27 mouse cellular contexts compared by ENCODE assay signal in the genomic region with DNA sequence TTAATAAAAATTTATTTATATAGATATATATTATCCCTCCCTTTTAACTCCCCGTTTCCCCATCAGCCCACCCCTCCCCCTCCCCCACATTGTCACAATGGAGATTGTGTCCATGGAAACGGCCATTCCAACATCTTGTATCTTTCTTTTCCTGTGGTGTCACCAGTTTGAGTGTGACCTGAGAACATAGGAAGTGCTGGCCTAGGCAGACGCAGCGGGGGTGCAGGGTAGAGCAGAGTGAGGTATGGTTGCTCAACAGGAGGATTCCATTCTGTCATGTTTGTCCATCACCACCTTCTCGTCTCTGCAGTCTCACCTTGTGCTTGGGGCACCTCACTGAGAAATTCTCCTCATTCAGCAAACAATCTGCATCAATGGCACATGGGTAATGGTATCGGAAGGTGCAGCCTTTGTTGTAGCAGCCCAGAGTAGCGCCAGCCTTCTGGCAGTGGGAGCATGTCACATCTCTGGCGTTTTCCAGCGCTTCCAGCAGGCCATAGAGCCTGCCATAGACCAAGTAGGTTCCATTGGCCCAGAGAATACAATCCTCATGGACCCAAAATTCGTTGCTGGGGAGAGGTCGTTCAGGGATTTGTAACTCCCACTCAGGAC. TPM values are rescaled to one million over a fixed set of nuclear protein-coding genes. Genes with fewer than 3 reads are reported as not detected.
"Had no signal": no experiment of that assay in that cellular context is flagged by ENCODE, and none has a peak within 500 bp of the region (broad histone marks: within the 10 kb centered on the region; RNA-seq: fewer than 3 reads in every experiment).

No protein-coding gene starts in this region.

- H3K4me1 ChIP-seq: limb, embryonic 12.5 days; midbrain, embryonic 12.5 days; midbrain, embryonic 15.5 days; neural tube, embryonic 12.5 days had no signal

- DNase-seq: kidney, adult 18-20 months; kidney, adult 9 months; kidney, postnatal 14 days; kidney, postnatal 4 days; left cerebral cortex, postnatal 4 days; liver, postnatal 0 days; lung, embryonic 14.5 days; right cerebral cortex, adult 18-20 months had no signal

- H3K9ac ChIP-seq: limb, embryonic 12.5 days; limb, embryonic 15.5 days; liver, embryonic 14.5 days; liver, postnatal 0 days; lung, embryonic 14.5 days; midbrain, embryonic 12.5 days; midbrain, embryonic 15.5 days; neural tube, embryonic 12.5 days; neural tube, embryonic 15.5 days had no signal

- H3K27me3 ChIP-seq: limb, embryonic 12.5 days; limb, embryonic 15.5 days; megakaryocyte, embryonic 14.5 days; midbrain, embryonic 12.5 days; midbrain, embryonic 15.5 days; neural tube, embryonic 12.5 days; neural tube, embryonic 15.5 days had no signal

- ATAC-seq: liver, postnatal 0 days; lung, postnatal 0 days; midbrain, embryonic 15.5 days had no signal

- H3K9me3 ChIP-seq: limb, embryonic 12.5 days; limb, embryonic 15.5 days; megakaryocyte, embryonic 14.5 days; midbrain, embryonic 12.5 days; midbrain, embryonic 15.5 days; neural tube, embryonic 12.5 days; neural tube, embryonic 15.5 days had no signal

- H3K36me3 ChIP-seq: limb, embryonic 12.5 days; limb, embryonic 15.5 days; midbrain, embryonic 12.5 days; midbrain, embryonic 15.5 days; neural tube, embryonic 12.5 days; neural tube, embryonic 15.5 days had no signal

- H3K27ac ChIP-seq: limb, embryonic 12.5 days; limb, embryonic 15.5 days; liver, embryonic 14.5 days; macrophage; midbrain, embryonic 12.5 days; midbrain, embryonic 15.5 days; neural tube, embryonic 12.5 days; neural tube, embryonic 15.5 days had no signal

- H3K4me3 ChIP-seq: limb, embryonic 12.5 days; limb, embryonic 15.5 days; megakaryocyte, embryonic 14.5 days; midbrain, embryonic 12.5 days; midbrain, embryonic 15.5 days; neural tube, embryonic 12.5 days; neural tube, embryonic 15.5 days had no signal

- H3K4me2 ChIP-seq: limb, embryonic 12.5 days; limb, embryonic 15.5 days; liver, embryonic 11.5 days; lung, embryonic 14.5 days; midbrain, embryonic 12.5 days; midbrain, embryonic 15.5 days; neural tube, embryonic 12.5 days; neural tube, embryonic 15.5 days had no signal

RNA-seq across cellular contexts. Expression of a gene that starts 34.7 kb away (rescaled TPM):
- total RNA-seq: layer of hippocampus, adult 18-20 months; layer of hippocampus, postnatal 14 days; left cerebral cortex, adult 8-10 months; left cerebral cortex, postnatal 14 days; left cerebral cortex, postnatal 4 days had no signal
- polyA plus RNA-seq: kidney, embryonic 16.5 days; limb, embryonic 12.5 days; limb, embryonic 15.5 days; liver, embryonic 11.5 days; liver, embryonic 14.5 days; liver, postnatal 0 days; lung, embryonic 14.5 days; lung, postnatal 0 days; macrophage; midbrain, embryonic 12.5 days; neural tube, embryonic 12.5 days; neural tube, embryonic 15.5 days; small intestine, adult 2 months; spleen, adult 2 months; stomach, embryonic 16.5 days had no signal
